Mouse (Mus musculus) layer of hippocampus, postnatal 25 days (tissue): Measurements from ENCODE around the gene Eif5b. TPM values are rescaled to one million over a fixed set of nuclear protein-coding genes. Genes with fewer than 3 reads are reported as not detected.
A peak's percentile ranks its signal among the peaks of the same experiment; 100 is the strongest.
"Not testable (repeated sequence)": the region's sequence is repeated elsewhere in the genome, so short reads cannot be mapped to it uniquely, and the experiment has no call there.

Source experiments
- DNase-seq, 2 experiments: peaks; one replicate each; pipeline ENCODE4 v3.0.0; 2022; ENCODE audit warnings: mixed read lengths in 2 of 2, low spot score in 1 of 2; ENCODE audit errors: extremely low spot score in 1 of 2
- total RNA-seq, 2 experiments: library from RNA; stranded (reverse); gene quantifications; 2 replicates each; pipeline ENCODE4 v1.2.3; 2021

Gene Eif5b
- total RNA-seq = 10 to 100 TPM; 41.5 to 47.4 TPM

GRCm38 (mm10) chr1:37997867-37998266 lies at the start of gene Eif5b, which contains the start of gene Txndc9:
Eif5b (plus strand) TSS chr1:37998010.
Txndc9 (minus strand) TSS chr1:37997893.
- DNase-seq = peak; percentile 86

- no peak for DNase-seq
Measured at GRCm38 (mm10) chr1:37948906-37949305, 48.9 kb upstream of the Eif5b start.

GRCm38 (mm10) chr1:37954786-37955185 lies 43.0 kb upstream of the Eif5b start:
- DNase-seq = no peak

GRCm38 (mm10) chr1:37955251-37955650 lies 42.6 kb upstream of the Eif5b start:
- DNase-seq = no peak

GRCm38 (mm10) chr1:37956690-37957431 lies 40.9 kb upstream of the Eif5b start:
- no peak for DNase-seq

GRCm38 (mm10) chr1:37957659-37958058 lies 40.2 kb upstream of the Eif5b start, which contains the start of gene Lyg1:
Lyg1 (minus strand) TSS chr1:37957759.
- DNase-seq = no peak

- DNase-seq = no peak
Measured at GRCm38 (mm10) chr1:37958516-37958915, 39.3 kb upstream of the Eif5b start.

- peak in 1 of 2 experiments; percentile 15 for DNase-seq
Measured at GRCm38 (mm10) chr1:37959486-37959885, 38.3 kb upstream of the Eif5b start.

- no peak for DNase-seq
Measured at GRCm38 (mm10) chr1:37965571-37965970, 32.2 kb upstream of the Eif5b start.

GRCm38 (mm10) chr1:37968746-37969145 lies 29.1 kb upstream of the Eif5b start:
- DNase-seq = no peak

- DNase-seq = no peak
Measured at GRCm38 (mm10) chr1:37971520-37971919, 26.3 kb upstream of the Eif5b start.

GRCm38 (mm10) chr1:37976666-37977065 lies 21.1 kb upstream of the Eif5b start:
- DNase-seq = not testable (repeated sequence)

GRCm38 (mm10) chr1:37977303-37977702 lies 20.5 kb upstream of the Eif5b start:
- DNase-seq = no peak

GRCm38 (mm10) chr1:37984326-37984725 lies 13.5 kb upstream of the Eif5b start:
- DNase-seq = no peak

GRCm38 (mm10) chr1:37985764-37986323 lies 12.0 kb upstream of the Eif5b start:
- peak; percentile 24 to 52 for DNase-seq

GRCm38 (mm10) chr1:37987856-37988255 lies 10.0 kb upstream of the Eif5b start:
- no peak for DNase-seq

GRCm38 (mm10) chr1:37996226-37996625 lies 1.6 kb upstream of the Eif5b start:
- no peak for DNase-seq

- peak; percentile 84 to 97 for DNase-seq
Measured at GRCm38 (mm10) chr1:37996877-37997484, 829 bp upstream of the Eif5b start.

GRCm38 (mm10) chr1:37998371-37999199 lies 775 bp downstream of the Eif5b start:
- no peak for DNase-seq

GRCm38 (mm10) chr1:37999552-37999951 lies 1.7 kb downstream of the Eif5b start:
- no peak for DNase-seq

GRCm38 (mm10) chr1:38000844-38001243 lies 3.0 kb downstream of the Eif5b start:
- DNase-seq = no peak
